Mouse (Mus musculus) forebrain, embryonic 15.5 days (tissue): ENCODE measurements around the gene Kif26a. TPM values are rescaled to one million over a fixed set of nuclear protein-coding genes. Genes with fewer than 3 reads are reported as not detected.

Source experiments
- ATAC-seq: fragments of 200-750 bp; cut with Nextera tagmentation; replicated peaks from 2 replicates; pipeline ENCODE4 v1.8.0; 2017; ENCODE audit warnings: mild to moderate bottlenecking, moderate TSS enrichment, moderate library complexity
- H3K27ac ChIP-seq: fragments of 300-500 bp; sonication (generic); replicated peaks from 2 replicates; pipeline ENCODE4 v1.5.1; 2015; ENCODE audit warnings: mild to moderate bottlenecking, inconsistent platforms
- H3K27me3 ChIP-seq: fragments of 300-500 bp; sonication (generic); 2 replicates; pipeline ENCODE4 v1.6.1; 2015; ENCODE audit warnings: inconsistent platforms
- H3K36me3 ChIP-seq: fragments of 300-500 bp; sonication (generic); 2 replicates; pipeline ENCODE4 v1.6.1; 2015; ENCODE audit warnings: mild to moderate bottlenecking, inconsistent platforms
- H3K4me1 ChIP-seq: fragments of 300-500 bp; sonication (generic); 2 replicates; pipeline ENCODE4 v1.6.1; 2015; ENCODE audit warnings: inconsistent platforms
- H3K4me2 ChIP-seq: fragments of 300-500 bp; sonication (generic); replicated peaks from 2 replicates; pipeline ENCODE4 v1.6.1; 2015; ENCODE audit warnings: mild to moderate bottlenecking, inconsistent platforms
- H3K4me3 ChIP-seq: fragments of 300-500 bp; sonication (generic); 2 replicates; pipeline ENCODE4 v1.5.1; 2015; ENCODE audit warnings: mild to moderate bottlenecking, inconsistent platforms
- H3K9ac ChIP-seq: fragments of 300-500 bp; sonication (generic); replicated peaks from 2 replicates; pipeline ENCODE4 v1.6.1; 2015; ENCODE audit warnings: mild to moderate bottlenecking, inconsistent platforms
- H3K9me3 ChIP-seq: fragments of 300-500 bp; sonication (generic); 2 replicates; pipeline ENCODE4 v1.6.1; 2016; ENCODE audit warnings: inconsistent platforms
- WGBS: fragments of 180-500 bp; shearing (Covaris S2); methylation state at CpG from one replicate; pipeline ENCODE4 v1.1.7; 2015; ENCODE audit warnings: mixed read lengths; 5-methylcytosine and 5-hydroxymethylcytosine counted together
- polyA plus RNA-seq: library from polyadenylated mRNA; unstranded; fragments of >200 nt; fragmentation: Nextera tagmentation; extraction: Ambion mirVana; gene quantifications from 2 replicates; pipeline ENCODE4 v1.2.1, GENCODE M21; 2015

Kif26a gene
- polyA plus RNA-seq = 16.1 and 18.0 TPM in 2 replicates

DNA sequence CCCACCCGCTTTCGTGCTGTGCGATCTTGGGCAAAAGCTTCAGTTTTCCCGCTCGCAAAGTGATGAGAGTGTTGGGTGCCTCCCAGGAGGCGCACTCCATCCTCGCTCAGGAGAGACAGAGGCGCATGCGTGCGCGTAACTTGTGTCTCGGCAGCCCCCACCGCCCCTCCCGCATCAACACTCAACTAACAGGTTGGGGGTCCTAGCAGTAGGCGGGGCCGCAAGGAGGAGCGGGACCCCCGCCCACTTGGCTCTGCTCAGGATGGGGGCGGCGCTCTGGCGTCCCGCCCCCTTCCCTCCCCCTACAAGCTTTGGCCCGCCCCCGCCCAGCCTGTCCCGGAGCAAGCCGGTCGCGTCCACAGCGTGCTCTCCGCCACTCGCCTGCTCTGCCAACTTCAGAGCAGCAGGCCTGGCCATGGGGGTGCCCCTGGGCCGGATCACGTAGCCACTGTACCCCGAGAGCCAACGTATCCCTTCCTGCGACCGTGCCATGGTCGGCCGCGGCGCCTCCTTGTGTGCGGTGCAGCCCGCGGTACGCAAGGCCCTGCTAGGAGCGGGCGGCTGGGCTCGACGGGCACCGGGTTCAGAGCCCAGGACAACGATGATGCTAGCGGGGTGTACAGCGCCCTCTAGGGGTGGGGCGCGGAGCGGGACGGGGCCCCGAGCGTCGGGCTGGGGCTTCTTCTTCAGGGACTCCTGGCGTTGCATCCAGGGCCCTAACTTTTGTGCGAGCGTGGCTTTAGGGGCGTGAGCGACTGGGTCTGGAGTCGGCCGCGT, at the start of gene Kif26a:
Gene Kif26a, plus strand, starts transcription at position 334 of the 777 bp plus-strand sequence.
- under 1% methylated on average over 61 of the region's 68 CpGs for WGBS
- Histone ChIP-seq H3K4me1 (peaks cover 85% of the 10 kb centered on the region), H3K4me3 (peak within 1 kb of the TSS; percentile 58), H3K4me2 (peak within 1 kb of the TSS; percentile 90), H3K27me3 (no peaks in the 10 kb centered on the region), H3K9ac (peak within 1 kb of the TSS; percentile 74), H3K27ac (peak within 1 kb of the TSS; percentile 86), H3K36me3 (no peaks in the 10 kb centered on the region), H3K9me3 (no peaks in the 10 kb centered on the region)
- ATAC-seq = peak; percentile 76

DNA sequence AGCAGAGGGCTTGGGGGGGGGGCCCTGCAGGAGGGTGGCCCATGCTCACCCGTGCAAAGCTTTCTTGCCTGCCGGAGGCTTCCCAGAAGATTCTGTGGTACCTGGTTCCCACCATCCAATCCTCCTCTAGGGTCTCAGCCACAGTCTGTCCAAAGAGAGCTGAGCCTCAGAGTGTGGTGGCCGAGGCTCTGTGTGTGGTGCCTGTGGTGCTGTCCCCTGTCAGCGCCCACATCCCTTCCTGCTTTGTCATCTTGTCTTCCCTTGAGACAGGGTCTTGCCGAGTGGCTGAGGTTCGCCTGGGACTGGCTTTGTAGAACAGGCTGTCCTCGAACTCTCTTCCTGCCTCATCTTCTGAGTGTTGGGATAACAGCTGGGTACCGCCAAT, 49.3 kb upstream of the Kif26a start:
- H3K4me3 ChIP-seq = no peak overlapping the region
- H3K36me3 ChIP-seq = no peaks in the 10 kb centered on the region
- WGBS = 81% methylated on average over 8 of the region's 8 CpGs
- H3K4me2 ChIP-seq = no peak overlapping the region
- H3K9ac ChIP-seq = no peak overlapping the region
- no peak overlapping the region for H3K27ac ChIP-seq
- ATAC-seq = no peak
- H3K9me3 ChIP-seq = no peaks in the 10 kb centered on the region
- no peaks in the 10 kb centered on the region for H3K4me1 ChIP-seq
- H3K27me3 ChIP-seq = no peaks in the 10 kb centered on the region

DNA sequence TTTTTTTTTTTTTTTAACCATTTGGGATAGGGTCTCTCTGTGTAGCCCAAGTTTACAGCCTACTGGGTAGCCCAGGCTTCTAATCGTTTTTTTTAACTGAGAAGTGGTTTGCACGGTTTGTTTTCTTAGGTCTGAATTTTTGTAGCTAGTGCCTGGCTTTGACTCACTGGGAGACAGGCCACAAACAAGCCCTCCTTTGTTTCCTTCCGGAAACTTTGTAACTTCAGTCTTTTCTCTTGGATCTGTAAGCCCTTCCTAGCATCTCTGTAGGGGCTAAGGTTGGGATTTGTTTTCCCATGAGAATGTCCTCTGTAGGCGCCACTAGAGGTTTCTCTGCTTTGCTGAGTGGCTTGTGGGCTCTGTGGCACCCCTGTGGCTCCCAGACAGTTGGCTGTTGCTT, 45.9 kb upstream of the Kif26a start:
- no peak overlapping the region for H3K9ac ChIP-seq
- no peak for ATAC-seq
- H3K4me3 ChIP-seq = no peak overlapping the region
- no peaks in the 10 kb centered on the region for H3K27me3 ChIP-seq
- no peaks in the 10 kb centered on the region for H3K4me1 ChIP-seq
- no peaks in the 10 kb centered on the region for H3K9me3 ChIP-seq
- 47% methylated on average over 4 of the region's 4 CpGs for WGBS
- no peaks in the 10 kb centered on the region for H3K36me3 ChIP-seq
- no peak overlapping the region for H3K4me2 ChIP-seq
- H3K27ac ChIP-seq = no peak overlapping the region

DNA sequence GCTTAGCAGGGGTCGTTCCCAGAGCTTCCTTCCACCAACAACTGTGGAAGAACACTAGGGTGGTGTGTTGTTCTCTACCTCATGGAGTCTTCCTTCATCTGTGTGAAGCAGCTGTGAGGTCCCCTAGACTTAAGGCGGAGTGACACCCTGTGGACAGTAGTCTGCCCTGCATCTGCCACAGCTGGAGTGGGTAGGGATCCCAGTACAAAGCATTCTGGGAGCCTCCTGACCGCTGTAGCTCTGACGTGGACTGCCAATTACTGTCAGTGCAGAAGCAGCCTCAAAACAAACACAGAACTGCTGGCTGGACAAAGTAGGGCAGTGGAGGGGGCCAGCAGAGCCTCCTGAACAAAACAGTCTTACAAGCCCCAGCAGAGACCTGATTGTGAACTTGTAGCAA, 45.0 kb upstream of the Kif26a start:
- no peak for ATAC-seq
- no peak overlapping the region for H3K9ac ChIP-seq
- no peak overlapping the region for H3K27ac ChIP-seq
- no peak overlapping the region for H3K4me3 ChIP-seq
- 57% methylated on average over 4 of the region's 4 CpGs for WGBS
- no peaks in the 10 kb centered on the region for H3K9me3 ChIP-seq
- no peaks in the 10 kb centered on the region for H3K27me3 ChIP-seq
- H3K4me1 ChIP-seq = no peaks in the 10 kb centered on the region
- no peaks in the 10 kb centered on the region for H3K36me3 ChIP-seq
- H3K4me2 ChIP-seq = no peak overlapping the region

DNA sequence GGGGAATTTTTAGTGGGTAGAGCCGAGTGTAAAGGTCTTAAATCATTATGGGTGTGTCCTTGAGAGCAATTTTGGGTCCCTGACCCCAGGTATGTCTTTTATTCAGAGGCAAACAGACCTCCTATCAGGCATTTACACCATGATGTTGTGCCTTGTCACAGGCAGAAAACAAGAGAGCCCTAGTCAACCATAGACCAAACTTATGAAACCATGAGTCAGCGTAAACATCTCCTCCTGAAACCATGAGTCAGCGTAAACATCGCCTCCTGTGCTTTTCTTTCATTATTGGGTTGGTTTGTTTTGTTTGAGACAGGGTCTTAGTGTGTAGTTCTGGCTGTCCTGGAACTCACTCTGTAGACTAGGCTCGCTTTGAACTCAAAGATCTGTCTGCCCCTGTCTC, 42.8 kb upstream of the Kif26a start:
- no peaks in the 10 kb centered on the region for H3K36me3 ChIP-seq
- no peak overlapping the region for H3K4me2 ChIP-seq
- no peak overlapping the region for H3K9ac ChIP-seq
- 87% methylated on average over 5 of the region's 5 CpGs for WGBS
- H3K4me3 ChIP-seq = no peak overlapping the region
- H3K9me3 ChIP-seq = no peaks in the 10 kb centered on the region
- H3K27me3 ChIP-seq = no peaks in the 10 kb centered on the region
- no peak for ATAC-seq
- H3K27ac ChIP-seq = no peak overlapping the region
- peaks cover 4% of the 10 kb centered on the region; the same call in 1 of the 2 replicates for H3K4me1 ChIP-seq

DNA sequence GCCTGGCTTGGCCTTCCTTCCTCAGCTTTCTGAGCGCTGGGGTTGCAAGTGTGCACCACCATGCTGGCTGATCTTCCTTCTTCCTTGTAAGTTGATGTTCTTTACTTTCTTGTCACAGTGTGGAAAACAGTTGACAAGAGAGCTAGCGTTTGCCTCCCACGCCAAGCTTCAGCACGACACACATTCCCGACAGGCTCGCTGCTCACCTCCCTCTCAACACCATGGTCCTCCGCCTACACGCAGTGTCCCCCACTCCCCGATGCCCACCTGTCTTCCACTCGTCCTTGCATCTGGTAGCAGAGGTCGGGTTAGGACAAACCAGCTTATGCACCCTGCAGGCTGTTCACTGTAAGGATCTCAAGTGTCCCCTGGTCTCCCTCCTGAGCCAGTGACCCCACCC, 41.1 kb upstream of the Kif26a start:
- Histone ChIP-seq H3K4me2 (no peak overlapping the region), H3K36me3 (no peaks in the 10 kb centered on the region), H3K4me1 (peaks cover 4% of the 10 kb centered on the region; the same call in 1 of the 2 replicates), H3K4me3 (no peak overlapping the region), H3K27ac (no peak overlapping the region), H3K9ac (no peak overlapping the region), H3K27me3 (no peaks in the 10 kb centered on the region), H3K9me3 (no peaks in the 10 kb centered on the region)
- 90% methylated on average over 11 of the region's 11 CpGs for WGBS
- no peak for ATAC-seq

DNA sequence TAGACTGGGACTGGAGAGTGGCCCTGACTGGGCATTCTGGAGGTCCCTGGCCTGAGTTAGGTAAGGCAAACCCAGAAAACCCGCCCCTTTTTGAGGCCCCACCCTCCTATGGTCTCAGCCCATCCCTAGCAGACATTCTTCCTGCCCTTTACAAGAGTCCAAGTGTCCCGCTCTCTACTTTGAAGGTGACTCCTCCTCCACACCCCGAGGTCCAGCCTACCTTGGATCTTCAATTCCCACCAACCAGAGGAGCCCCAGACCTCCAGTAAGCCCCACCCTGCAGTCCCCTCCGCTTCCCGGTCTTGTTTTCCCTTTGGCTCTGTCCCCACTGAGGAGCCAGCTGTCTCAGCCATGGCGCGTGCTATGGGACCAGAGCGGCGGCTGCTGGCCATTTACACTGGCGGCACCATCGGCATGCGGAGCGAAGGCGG, 39.5 kb upstream of the Kif26a start, which contains the start of gene Aspg:
Gene Aspg, plus strand, starts transcription at position 139 of the 431 bp plus-strand sequence.
- ATAC-seq = no peak
- Histone ChIP-seq H3K4me3 (no peak within 1 kb of the TSS), H3K36me3 (no peaks in the 10 kb centered on the region), H3K27me3 (no peaks in the 10 kb centered on the region), H3K4me2 (no peak within 1 kb of the TSS), H3K27ac (no peak within 1 kb of the TSS), H3K9ac (no peak within 1 kb of the TSS), H3K4me1 (peaks cover 4% of the 10 kb centered on the region; the same call in 1 of the 2 replicates), H3K9me3 (no peaks in the 10 kb centered on the region)
- WGBS = 3% methylated on average over 14 of the region's 14 CpGs

DNA sequence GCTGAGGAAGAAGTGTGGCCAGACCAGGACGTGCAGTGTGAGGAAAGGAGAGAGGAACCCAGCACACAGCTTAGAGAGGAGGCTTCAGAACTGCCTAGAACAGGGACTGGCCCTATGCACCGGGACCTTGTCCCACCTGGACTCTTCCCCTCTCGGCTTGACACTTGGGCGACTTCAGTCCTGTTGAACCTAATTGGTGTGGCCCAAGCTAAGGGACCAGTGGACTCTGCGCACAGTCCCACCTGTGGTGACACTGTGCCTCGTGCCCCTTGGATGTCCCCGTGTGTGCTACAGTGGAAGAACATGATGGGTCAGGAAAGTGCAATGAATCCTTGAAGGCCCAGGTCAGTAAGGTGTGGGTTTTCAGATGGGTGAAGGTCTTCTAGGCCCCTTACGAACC, 38.3 kb upstream of the Kif26a start:
- no peak overlapping the region for H3K4me2 ChIP-seq
- ATAC-seq = no peak
- WGBS = 89% methylated on average over 8 of the region's 8 CpGs

DNA sequence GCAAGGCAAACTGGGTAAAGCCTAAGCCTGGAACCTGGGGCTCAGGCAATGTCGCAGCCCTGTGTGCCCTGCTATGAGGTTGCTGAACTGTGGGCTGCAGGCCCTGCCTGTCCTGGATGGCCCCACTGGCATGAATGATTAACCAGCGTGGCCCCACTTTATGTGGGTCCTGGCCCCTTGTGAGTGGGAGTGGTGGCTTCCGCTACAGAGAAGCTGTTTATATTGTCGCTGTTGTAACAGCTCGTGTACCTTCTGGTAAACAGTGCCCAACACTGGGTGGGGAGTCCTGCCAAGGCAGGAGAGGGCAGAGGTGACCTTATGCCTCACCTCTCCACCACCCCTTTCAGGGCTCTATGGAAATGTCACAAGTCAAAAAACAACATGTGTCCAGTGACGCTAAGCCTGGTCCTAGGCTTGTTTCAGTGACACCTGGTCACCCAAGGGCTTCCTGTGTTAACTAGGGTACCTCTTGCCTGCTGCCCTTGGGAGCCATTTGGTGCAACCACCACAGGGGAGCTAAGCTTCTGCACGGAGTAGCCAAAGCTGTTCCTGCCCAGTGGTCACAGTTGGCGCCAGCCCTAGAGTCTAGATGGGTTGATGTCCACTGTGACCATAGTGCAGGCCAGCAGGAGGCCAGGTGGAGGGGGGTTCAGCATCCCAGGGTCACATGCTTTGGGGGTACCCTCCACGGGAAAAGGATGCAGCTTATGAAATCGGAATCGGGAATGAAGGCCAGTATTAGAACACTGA, 37.1 kb upstream of the Kif26a start:
- H3K36me3 ChIP-seq = no peaks in the 10 kb centered on the region
- H3K4me1 ChIP-seq = peaks cover 4% of the 10 kb centered on the region; the same call in 1 of the 2 replicates
- H3K9me3 ChIP-seq = no peaks in the 10 kb centered on the region
- H3K27me3 ChIP-seq = no peaks in the 10 kb centered on the region
- no peak overlapping the region for H3K27ac ChIP-seq
- no peak overlapping the region for H3K9ac ChIP-seq
- H3K4me2 ChIP-seq = no peak overlapping the region
- ATAC-seq = no peak
- no peak overlapping the region for H3K4me3 ChIP-seq
- WGBS = 91% methylated on average over 11 of the region's 11 CpGs

More for the DNA sequence above, 38.3 kb upstream of the Kif26a start:
- no peaks in the 10 kb centered on the region for H3K9me3 ChIP-seq
- H3K27ac ChIP-seq = no peak overlapping the region
- peaks cover 4% of the 10 kb centered on the region; the same call in 1 of the 2 replicates for H3K4me1 ChIP-seq
- no peaks in the 10 kb centered on the region for H3K27me3 ChIP-seq
- H3K4me3 ChIP-seq = no peak overlapping the region
- H3K9ac ChIP-seq = no peak overlapping the region
- no peaks in the 10 kb centered on the region for H3K36me3 ChIP-seq

DNA sequence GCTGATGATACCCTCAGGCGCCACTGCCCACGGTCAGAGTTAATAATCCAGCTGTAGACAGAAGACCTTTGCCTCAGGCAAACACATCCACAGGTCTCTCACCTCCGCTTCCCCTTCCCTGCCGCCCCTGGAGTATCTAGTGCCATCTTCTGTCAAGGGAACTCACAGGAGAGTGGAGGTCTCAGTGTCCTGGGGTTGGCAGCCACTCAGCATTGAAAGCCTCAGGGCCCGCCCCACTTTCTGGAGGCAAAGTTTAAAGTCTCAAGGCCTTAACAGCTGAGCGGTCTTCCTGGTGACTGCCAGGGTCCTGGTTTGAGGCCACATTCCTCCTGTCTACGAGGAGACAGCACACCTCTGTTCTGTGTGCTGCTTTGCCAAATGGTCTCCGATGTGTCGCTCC, 36.3 kb upstream of the Kif26a start:
- no peak overlapping the region for H3K27ac ChIP-seq
- ATAC-seq = no peak
- H3K27me3 ChIP-seq = no peaks in the 10 kb centered on the region
- no peak overlapping the region for H3K9ac ChIP-seq
- 84% methylated on average over 9 of the region's 9 CpGs for WGBS
- no peaks in the 10 kb centered on the region for H3K36me3 ChIP-seq
- H3K9me3 ChIP-seq = no peaks in the 10 kb centered on the region
- H3K4me3 ChIP-seq = no peak overlapping the region
- no peak overlapping the region for H3K4me2 ChIP-seq
- peaks cover 4% of the 10 kb centered on the region; the same call in 1 of the 2 replicates for H3K4me1 ChIP-seq

DNA sequence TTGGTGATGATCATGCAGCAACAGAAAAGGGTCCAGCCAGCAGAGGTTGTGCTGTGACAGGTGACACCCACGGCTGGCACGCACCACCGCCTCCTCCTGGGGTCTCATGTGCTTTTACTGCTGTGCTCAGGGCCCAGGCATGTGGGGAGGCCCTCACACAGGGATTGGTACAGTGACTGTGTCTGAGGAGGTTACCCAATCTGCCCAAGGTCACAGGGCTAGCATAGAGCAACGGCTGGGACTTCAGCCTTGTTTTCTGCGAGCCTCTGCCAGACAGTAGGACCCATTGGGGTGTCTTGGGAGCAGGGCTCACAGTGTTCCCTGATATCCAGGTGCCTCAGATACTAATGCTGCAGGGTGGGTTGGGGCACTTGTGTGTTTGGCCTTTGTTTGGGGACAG, 34.7 kb upstream of the Kif26a start:
- H3K4me3 ChIP-seq = no peak overlapping the region
- H3K27me3 ChIP-seq = no peaks in the 10 kb centered on the region
- H3K4me2 ChIP-seq = no peak overlapping the region
- WGBS = 90% methylated on average over 5 of the region's 5 CpGs
- H3K4me1 ChIP-seq = peaks cover 4% of the 10 kb centered on the region; the same call in 1 of the 2 replicates
- ATAC-seq = no peak
- no peaks in the 10 kb centered on the region for H3K36me3 ChIP-seq
- H3K9ac ChIP-seq = no peak overlapping the region
- no peak overlapping the region for H3K27ac ChIP-seq
- H3K9me3 ChIP-seq = no peaks in the 10 kb centered on the region

DNA sequence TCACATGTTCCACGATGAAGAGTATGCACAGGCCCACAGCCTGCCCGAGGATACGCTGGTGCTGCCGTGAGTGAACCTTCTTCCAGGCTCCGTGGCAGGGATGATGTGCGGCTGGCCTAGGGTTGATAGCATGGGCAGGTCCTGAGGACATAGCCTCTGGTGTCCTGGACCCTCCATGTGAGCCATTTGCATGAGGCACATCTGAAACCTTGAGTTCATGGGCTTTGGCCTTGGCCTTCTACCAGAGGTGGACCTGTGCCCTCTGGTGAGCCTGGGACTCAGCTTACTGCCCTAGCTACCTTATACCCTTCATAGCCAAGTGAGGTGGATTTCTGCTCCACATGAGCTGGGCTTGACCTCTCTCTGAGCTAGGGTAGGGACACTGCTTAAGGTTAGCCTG, 33.8 kb upstream of the Kif26a start:
- no peaks in the 10 kb centered on the region for H3K27me3 ChIP-seq

More for the DNA sequence above, 33.8 kb upstream of the Kif26a start:
- Histone ChIP-seq H3K4me2 (no peak overlapping the region), H3K27ac (no peak overlapping the region), H3K36me3 (no peaks in the 10 kb centered on the region), H3K4me1 (no peaks in the 10 kb centered on the region), H3K9ac (no peak overlapping the region), H3K4me3 (no peak overlapping the region), H3K9me3 (no peaks in the 10 kb centered on the region)
- WGBS = 92% methylated on average over 6 of the region's 6 CpGs
- ATAC-seq = no peak
